Mouse (Mus musculus) liver, embryonic 14.5 days (tissue): ENCODE measurements around the gene Fsd1l. TPM values are rescaled to one million over a fixed set of nuclear protein-coding genes. Genes with fewer than 3 reads are reported as not detected.
"Not testable (repeated sequence)": the region's sequence is repeated elsewhere in the genome, so short reads cannot be mapped to it uniquely, and the experiment has no call there.

Experiments
- ATAC-seq: fragments of 200-750 bp; cut with Nextera tagmentation; 2 replicates; pipeline ENCODE4 v1.8.0; 2017; ENCODE audit warnings: moderate number of reproducible peaks, mild to moderate bottlenecking, moderate library complexity; ENCODE audit not compliant: insufficient read depth
- DNase-seq, 3 experiments: peaks; one replicate each; pipeline ENCODE4 v3.0.0-alpha.2; 2012 to 2013; ENCODE audit warnings: low read depth in 3 of 3, low spot score in 3 of 3
- H3K27ac ChIP-seq: fragments of 300-500 bp; sonication (generic); 2 replicates; pipeline ENCODE4 v1.5.1; 2014; ENCODE audit warnings: moderate library complexity, mild to moderate bottlenecking, control low read depth, inconsistent platforms
- H3K27me3 ChIP-seq: fragments of 300-500 bp; sonication (generic); 2 replicates; pipeline ENCODE4 v1.6.1; 2014; ENCODE audit warnings: mild to moderate bottlenecking, low read length, moderate library complexity; ENCODE audit not compliant: control insufficient read depth, insufficient read depth
- H3K36me3 ChIP-seq: fragments of 300-500 bp; sonication (generic); replicated peaks from 2 replicates; pipeline ENCODE4 v1.6.1; 2014; ENCODE audit warnings: low read depth; ENCODE audit not compliant: control insufficient read depth, insufficient read depth
- H3K4me1 ChIP-seq, 2 experiments: fragments of 200-500 bp in 1 of 2; fragments of 300-500 bp in 1 of 2; sonication (generic) in 1 of 2; replicated peaks; 2 replicates each; pipeline ENCODE4 v1.6.1; 2012 to 2014; ENCODE audit warnings: antibody characterized with exemption in 1 of 2, inconsistent platforms in 1 of 2, low read length in 1 of 2; ENCODE audit not compliant: control insufficient read depth in 2 of 2, insufficient read depth in 2 of 2
- H3K4me2 ChIP-seq: fragments of 300-500 bp; sonication (generic); 2 replicates; pipeline ENCODE4 v1.6.1; 2014; ENCODE audit warnings: low read depth, mild to moderate bottlenecking, control low read depth, moderate library complexity
- H3K4me3 ChIP-seq, 2 experiments: fragments of 200-500 bp in 1 of 2; fragments of 300-500 bp in 1 of 2; sonication (generic) in 1 of 2; 2 replicates each; pipeline ENCODE4 v1.5.1; 2012 to 2014; ENCODE audit warnings: low read depth in 2 of 2, low read length in 2 of 2, mild to moderate bottlenecking in 2 of 2, control low read depth in 1 of 2, inconsistent platforms in 1 of 2, moderate library complexity in 1 of 2; ENCODE audit not compliant: insufficient read depth in 1 of 2
- H3K9ac ChIP-seq: fragments of 300-500 bp; sonication (generic); replicated peaks from 2 replicates; pipeline ENCODE4 v1.6.1; 2014; ENCODE audit warnings: mild to moderate bottlenecking, control low read depth, moderate library complexity
- H3K9me3 ChIP-seq: fragments of 300-500 bp; sonication (generic); 2 replicates; pipeline ENCODE4 v1.6.1; 2016; ENCODE audit warnings: low read length, mixed read lengths; ENCODE audit not compliant: control insufficient read depth
- CTCF ChIP-seq: IDR thresholded peaks from 2 replicates; pipeline ENCODE4 v1.5.1; 2016; ENCODE audit warnings: antibody characterized with exemption, low read depth, control low read depth
- EP300 ChIP-seq: IDR thresholded peaks from 2 replicates; pipeline ENCODE4 v1.6.1; 2016; ENCODE audit warnings: antibody characterized with exemption, low read depth
- WGBS: fragments of 180-500 bp; shearing (Covaris S2); extraction: QIAGEN DNeasy Blood & Tissue Kit; methylation state at CpG from one replicate; pipeline ENCODE4 v1.1.7; 2014; ENCODE audit not compliant: insufficient replicate concordance; 5-methylcytosine and 5-hydroxymethylcytosine counted together
- polyA plus RNA-seq, 2 experiments: library from polyadenylated mRNA; depleted of rRNA in 1 of 2; stranded (reverse) in 1 of 2; unstranded in 1 of 2; fragments of >200 nt; fragmentation: Nextera tagmentation in 1 of 2; extraction: Ambion mirVana in 1 of 2; gene quantifications; 2 replicates each; pipeline versions ENCODE4 v1.2.1 to v1.2.3; 2012 to 2014

The Fsd1l gene
- polyA plus RNA-seq, 2 experiments: 0.47 to 0.53 TPM

DNA sequence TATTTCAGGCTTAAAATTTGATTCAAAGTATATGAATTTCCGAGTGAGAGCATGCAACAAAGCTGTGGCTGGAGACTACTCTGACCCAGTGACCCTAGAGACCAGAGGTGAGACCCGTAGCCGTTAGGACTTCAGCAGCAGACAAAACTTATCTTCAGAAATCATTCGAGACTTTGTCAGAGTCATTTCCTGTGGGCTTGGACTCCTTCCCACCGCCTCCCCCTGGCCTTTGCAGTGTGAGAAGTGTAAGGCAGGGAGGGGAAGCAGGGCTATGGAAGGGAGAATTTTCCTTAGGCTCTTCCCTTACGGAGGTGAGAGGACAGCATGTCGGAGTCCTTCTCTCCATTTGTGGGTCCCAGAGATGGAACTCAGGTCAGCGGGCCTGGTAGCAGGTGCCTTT, 50.8 kb downstream of the Fsd1l start:
- Histone ChIP-seq H3K36me3 (no peaks in the 10 kb centered on the region), H3K27ac (no peak overlapping the region), H3K9me3 (no peaks in the 10 kb centered on the region), H3K27me3 (no peaks in the 10 kb centered on the region), H3K9ac (no peak overlapping the region), H3K4me1 (no peaks in the 10 kb centered on the region), H3K4me3 (no peak overlapping the region), H3K4me2 (no peak overlapping the region)
- TF ChIP-seq CTCF: no peak
- TF ChIP-seq EP300: no peak
- DNase-seq (no peak), ATAC-seq (no peak)
- WGBS: 29% methylated on average over 8 of the region's 8 CpGs

GRCm38 (mm10) chr4:53688965-53689364, 57.7 kb downstream of the Fsd1l start:
- no peak for TF ChIP-seq EP300
- H3K27ac ChIP-seq: no peak overlapping the region
- no peak for ATAC-seq
- no peaks in the 10 kb centered on the region for H3K36me3 ChIP-seq
- H3K4me3 ChIP-seq: no peak overlapping the region
- no peaks in the 10 kb centered on the region for H3K9me3 ChIP-seq
- no peak for DNase-seq
- no peak overlapping the region for H3K4me2 ChIP-seq
- no peak overlapping the region for H3K9ac ChIP-seq
- no peaks in the 10 kb centered on the region for H3K4me1 ChIP-seq
- 56% methylated on average over 4 of the region's 4 CpGs for WGBS
- H3K27me3 ChIP-seq: no peaks in the 10 kb centered on the region

- WGBS: 55% methylated on average over 1 of the region's 1 CpGs
- no peak for ATAC-seq
- no peaks in the 10 kb centered on the region for H3K4me1 ChIP-seq
Observed at GRCm38 (mm10) chr4:53691418-53691817, 60.1 kb downstream of the Fsd1l start.

GRCm38 (mm10) chr4:53709166-53709565, 77.9 kb downstream of the Fsd1l start:
- not testable (repeated sequence) for H3K27ac ChIP-seq, DNase-seq, H3K4me2 ChIP-seq, ATAC-seq, H3K4me1 ChIP-seq, H3K27me3 ChIP-seq, H3K9me3 ChIP-seq, H3K4me3 ChIP-seq, H3K9ac ChIP-seq, H3K36me3 ChIP-seq

More at GRCm38 (mm10) chr4:53691418-53691817, 60.1 kb downstream of the Fsd1l start:
- H3K36me3 ChIP-seq: no peaks in the 10 kb centered on the region
- H3K27ac ChIP-seq: no peak overlapping the region
- no peak for DNase-seq
- H3K4me2 ChIP-seq: no peak overlapping the region
- no peaks in the 10 kb centered on the region for H3K9me3 ChIP-seq
- H3K4me3 ChIP-seq: no peak overlapping the region
- H3K27me3 ChIP-seq: no peaks in the 10 kb centered on the region
- TF ChIP-seq CTCF (no peak), EP300 (no peak)
- no peak overlapping the region for H3K9ac ChIP-seq

GRCm38 (mm10) chr4:53710021-53710420, 78.8 kb downstream of the Fsd1l start:
- H3K27ac ChIP-seq: no peak overlapping the region
- no peak overlapping the region for H3K4me2 ChIP-seq
- H3K9ac ChIP-seq: no peak overlapping the region
- H3K4me1 ChIP-seq: peaks cover 0 to 2% of the 10 kb centered on the region in 2 experiments; a peak in 1 of 4 replicates
- no peak for TF ChIP-seq EP300
- TF ChIP-seq CTCF: no peak
- no peaks in the 10 kb centered on the region for H3K9me3 ChIP-seq
- no peak for DNase-seq
- no peak overlapping the region for H3K4me3 ChIP-seq
- ATAC-seq: no peak
- no peaks in the 10 kb centered on the region for H3K27me3 ChIP-seq
- no peaks in the 10 kb centered on the region for H3K36me3 ChIP-seq
- WGBS: 56% methylated on average over 2 of the region's 2 CpGs
